9 mouse cellular contexts compared by ENCODE assay signal in genomic region chr6:92286258-92286888, GRCm38 (mm10). TPM values are rescaled to one million over a fixed set of nuclear protein-coding genes. Genes with fewer than 3 reads are reported as not detected.
A peak's percentile ranks its signal among the peaks of the same experiment; 100 is the strongest.
DNase-seq lines count a peak whose midpoint lies in the region; ATAC-seq and TF ChIP-seq lines count a peak whose summit lies in the region.
"Had no signal": no experiment of that assay in that cellular context is flagged by ENCODE, and none has a peak within 500 bp of the region (broad histone marks: within the 10 kb centered on the region; RNA-seq: fewer than 3 reads in every experiment).

No protein-coding gene starts in this region.

- peaks cover 8% of the 10 kb centered on the region; the same call in 1 of the 2 replicates for H3K9me3 ChIP-seq in E14TG2a.4 (ENCODE audit: low read length)

- no peak overlapping the region for H3K27ac ChIP-seq in cortical plate, adult 2 months (ENCODE audit: insufficient read depth, low read length)

- no peak overlapping the region for H3K4me3 ChIP-seq in E14TG2a.4 (replicated peaks; ENCODE audit: low read length)
- H3K4me3 ChIP-seq in cortical plate, adult 2 months (ENCODE audit: insufficient read depth, low read length) = no peak overlapping the region
- H3K4me3 ChIP-seq: erythroblast, embryonic 14.5 days had no signal

- no peaks in the 10 kb centered on the region for H3K4me1 ChIP-seq in E14TG2a.4 (replicated peaks; ENCODE audit: low read depth, low read length)
- peaks cover 1% of the 10 kb centered on the region; the same call in 1 of the 2 replicates for H3K4me1 ChIP-seq in cortical plate, adult 2 months (ENCODE audit: control insufficient read depth, insufficient read depth, low read length)

- peak; percentile 52 for TF ChIP-seq CTCF in E14TG2a.4 (conservative IDR thresholded peaks at IDR 0.05; ENCODE audit: low read length)
- peak; percentile 89 for TF ChIP-seq CTCF in cortical plate, adult 2 months (IDR thresholded peaks at IDR 0.05; ENCODE audit: extremely low read depth, insufficient read depth, low read length)

- no peaks in the 10 kb centered on the region for H3K36me3 ChIP-seq in E14TG2a.4 (ENCODE audit: insufficient read depth, low read length)

- H3K27me3 ChIP-seq in E14TG2a.4 (ENCODE audit: insufficient read depth, low read length) = no peaks in the 10 kb centered on the region

- no peak for TF ChIP-seq POLR2A in cortical plate, adult 2 months (IDR thresholded peaks at IDR 0.05; ENCODE audit: extremely low read depth, insufficient read depth, low read length)

- ATAC-seq in granulocyte monocyte progenitor cell, adult 5-6 weeks (replicated peaks; ENCODE audit: poor library complexity, severe bottlenecking) = peak; percentile 69

- peak; percentile 63 for DNase-seq in ZHBTc4 (ENCODE audit: low read depth, low spot score)
- peak; percentile 17 to 74 for DNase-seq in layer of hippocampus, adult 8-10 months (ENCODE audit: low spot score in 2 of 2)
- DNase-seq in lung, postnatal 25 days (ENCODE audit: low spot score) = peak; percentile 47
- peak; percentile 76 to 88 for DNase-seq in right cerebral cortex, postnatal 10 days (ENCODE audit: low spot score in 2 of 2)
- DNase-seq in spleen, postnatal 36 days (ENCODE audit: low spot score in 2 of 2) = no peak

RNA-seq across cellular contexts. Expression of gene Trh, which starts 41.9 kb away (rescaled TPM):
- polyA plus RNA-seq in cortical plate, adult 2 months (2012; rRNA removed) = 1.5 and 1.9 TPM in 2 replicates
- not detected in 2 replicates for total RNA-seq in granulocyte monocyte progenitor cell, adult 5-6 weeks (2014; fragmentation: Nextera tagmentation)
- not detected in 2 replicates for total RNA-seq in granulocyte monocyte progenitor cell, adult 5-6 weeks (2017)
- 1 to 10 TPM; 1.5 to 2.6 (median 1.8) TPM for total RNA-seq in layer of hippocampus, adult 8-10 months (2022)
- polyA plus RNA-seq: erythroblast, embryonic 14.5 days had no signal

Comparison
In these comparisons a context has a peak if more than half of its experiments do, and no peak if none do; other contexts are left out.
1. DNase-seq: peak in ZHBTc4 (single experiment), layer of hippocampus, adult 8-10 months (2 of 2), lung, postnatal 25 days (single experiment) and right cerebral cortex, postnatal 10 days (2 of 2); none in spleen, postnatal 36 days (0 of 2).